Mouse (Mus musculus): ENCODE data around the gene Car11. TPM values are rescaled to one million over a fixed set of nuclear protein-coding genes. Genes with fewer than 3 reads are reported as not detected.

Car11 gene
- polyA plus RNA-seq, 1 experiment from 2014 or later: 89.9 TPM

Other genes with a start within 250 kb of the Car11 start
- gene Ftl1, start 240.0 kb upstream of the Car11 start, polyA plus RNA-seq (2015; fragmentation: Nextera tagmentation; extraction: Ambion mirVana): 5,323 and 5,449 TPM in 2 replicates
- 232 and 243 TPM in 2 replicates for gene Bax, start 232.9 kb upstream of the Car11 start, polyA plus RNA-seq (2015; fragmentation: Nextera tagmentation; extraction: Ambion mirVana)
- gene Tulp2, start 218.0 kb upstream of the Car11 start, polyA plus RNA-seq (2015; fragmentation: Nextera tagmentation; extraction: Ambion mirVana): 0.15 and 0.16 TPM in 2 replicates
- gene Gm45808, start 213.0 kb upstream of the Car11 start, polyA plus RNA-seq (2015; fragmentation: Nextera tagmentation; extraction: Ambion mirVana): not detected in 2 replicates
- 4.1 and 4.2 TPM in 2 replicates for gene Dhdh, start 211.0 kb upstream of the Car11 start, polyA plus RNA-seq (2015; fragmentation: Nextera tagmentation; extraction: Ambion mirVana)
- gene Nucb1, start 189.4 kb upstream of the Car11 start, polyA plus RNA-seq (2015; fragmentation: Nextera tagmentation; extraction: Ambion mirVana): 107 and 119 TPM in 2 replicates
- 10.5 and 13.9 TPM in 2 replicates for gene Ppp1r15a, start 173.6 kb upstream of the Car11 start, polyA plus RNA-seq (2015; fragmentation: Nextera tagmentation; extraction: Ambion mirVana)
- 0.81 and 0.87 TPM in 2 replicates for gene Plekha4, start 173.5 kb upstream of the Car11 start, polyA plus RNA-seq (2015; fragmentation: Nextera tagmentation; extraction: Ambion mirVana)
- 0.21 TPM in 1 of 2 replicates, not detected in the other for gene Hsd17b14, start 144.9 kb upstream of the Car11 start, polyA plus RNA-seq (2015; fragmentation: Nextera tagmentation; extraction: Ambion mirVana)
- gene Bcat2, start 129.7 kb upstream of the Car11 start, polyA plus RNA-seq (2015; fragmentation: Nextera tagmentation; extraction: Ambion mirVana): 23.6 and 25.0 TPM in 2 replicates
- gene Fgf21, start 84.4 kb upstream of the Car11 start, polyA plus RNA-seq (2015; fragmentation: Nextera tagmentation; extraction: Ambion mirVana): not detected in 2 replicates
- not detected in 2 replicates for gene Fut1, start 82.6 kb upstream of the Car11 start, polyA plus RNA-seq (2015; fragmentation: Nextera tagmentation; extraction: Ambion mirVana)
- not detected in 2 replicates for gene Izumo1, start 78.0 kb upstream of the Car11 start, polyA plus RNA-seq (2015; fragmentation: Nextera tagmentation; extraction: Ambion mirVana)
- 17.2 and 18.5 TPM in 2 replicates for gene Rasip1, start 72.4 kb upstream of the Car11 start, polyA plus RNA-seq (2015; fragmentation: Nextera tagmentation; extraction: Ambion mirVana)
- 3.4 and 4.6 TPM in 2 replicates for gene Mamstr, start 59.9 kb upstream of the Car11 start, polyA plus RNA-seq (2015; fragmentation: Nextera tagmentation; extraction: Ambion mirVana)
- gene Fut2, start 33.4 kb upstream of the Car11 start, polyA plus RNA-seq (2015; fragmentation: Nextera tagmentation; extraction: Ambion mirVana): 0.16 TPM in 2 replicates
- 0.23 and 0.71 TPM in 2 replicates for gene Ntn5, start 15.8 kb upstream of the Car11 start, polyA plus RNA-seq (2015; fragmentation: Nextera tagmentation; extraction: Ambion mirVana)
- gene Sec1, start 5.4 kb upstream of the Car11 start, polyA plus RNA-seq (2015; fragmentation: Nextera tagmentation; extraction: Ambion mirVana): 0.24 and 0.28 TPM in 2 replicates
- 2.3 and 3.4 TPM in 2 replicates for gene Dbp, start 5.2 kb downstream of the Car11 start, polyA plus RNA-seq (2015; fragmentation: Nextera tagmentation; extraction: Ambion mirVana)
- 475 and 495 TPM in 2 replicates for gene Rpl18, start 15.6 kb downstream of the Car11 start, polyA plus RNA-seq (2015; fragmentation: Nextera tagmentation; extraction: Ambion mirVana)
- gene Sphk2, start 18.2 kb downstream of the Car11 start, polyA plus RNA-seq (2015; fragmentation: Nextera tagmentation; extraction: Ambion mirVana): 21.9 and 23.0 TPM in 2 replicates
- gene Fam83e, start 21.4 kb downstream of the Car11 start, polyA plus RNA-seq (2015; fragmentation: Nextera tagmentation; extraction: Ambion mirVana): 0.48 and 0.62 TPM in 2 replicates
- gene Spaca4, start 26.0 kb downstream of the Car11 start, polyA plus RNA-seq (2015; fragmentation: Nextera tagmentation; extraction: Ambion mirVana): not detected in 2 replicates
- gene Lmtk3, start 83.9 kb downstream of the Car11 start, polyA plus RNA-seq (2015; fragmentation: Nextera tagmentation; extraction: Ambion mirVana): 19.6 and 26.7 TPM in 2 replicates
- gene Sult2b1, start 84.8 kb downstream of the Car11 start, polyA plus RNA-seq (2015; fragmentation: Nextera tagmentation; extraction: Ambion mirVana): 6.1 and 6.4 TPM in 2 replicates
- gene Cyth2, start 114.7 kb downstream of the Car11 start, polyA plus RNA-seq (2015; fragmentation: Nextera tagmentation; extraction: Ambion mirVana): 275 and 307 TPM in 2 replicates
- 1.2 and 1.3 TPM in 2 replicates for gene Kcnj14, start 124.9 kb downstream of the Car11 start, polyA plus RNA-seq (2015; fragmentation: Nextera tagmentation; extraction: Ambion mirVana)
- gene Grwd1, start 131.1 kb downstream of the Car11 start, polyA plus RNA-seq (2015; fragmentation: Nextera tagmentation; extraction: Ambion mirVana): 38.4 and 45.8 TPM in 2 replicates
- 52.2 and 55.0 TPM in 2 replicates for gene Kdelr1, start 172.9 kb downstream of the Car11 start, polyA plus RNA-seq (2015; fragmentation: Nextera tagmentation; extraction: Ambion mirVana)
- 3.4 and 4.8 TPM in 2 replicates for gene Grin2d, start 178.5 kb downstream of the Car11 start, polyA plus RNA-seq (2015; fragmentation: Nextera tagmentation; extraction: Ambion mirVana)
- gene Syngr4, start 196.9 kb downstream of the Car11 start, polyA plus RNA-seq (2015; fragmentation: Nextera tagmentation; extraction: Ambion mirVana): not detected in 2 replicates
- gene Tmem143, start 197.1 kb downstream of the Car11 start, polyA plus RNA-seq (2015; fragmentation: Nextera tagmentation; extraction: Ambion mirVana): 6.3 and 6.9 TPM in 2 replicates
- gene Emp3, start 221.6 kb downstream of the Car11 start, polyA plus RNA-seq (2015; fragmentation: Nextera tagmentation; extraction: Ambion mirVana): 18.3 and 19.9 TPM in 2 replicates
- 6.4 and 7.9 TPM in 2 replicates for gene Ccdc114, start 224.2 kb downstream of the Car11 start, polyA plus RNA-seq (2015; fragmentation: Nextera tagmentation; extraction: Ambion mirVana)

Measured in midbrain, embryonic 16.5 days (tissue).